In the genomic region with DNA sequence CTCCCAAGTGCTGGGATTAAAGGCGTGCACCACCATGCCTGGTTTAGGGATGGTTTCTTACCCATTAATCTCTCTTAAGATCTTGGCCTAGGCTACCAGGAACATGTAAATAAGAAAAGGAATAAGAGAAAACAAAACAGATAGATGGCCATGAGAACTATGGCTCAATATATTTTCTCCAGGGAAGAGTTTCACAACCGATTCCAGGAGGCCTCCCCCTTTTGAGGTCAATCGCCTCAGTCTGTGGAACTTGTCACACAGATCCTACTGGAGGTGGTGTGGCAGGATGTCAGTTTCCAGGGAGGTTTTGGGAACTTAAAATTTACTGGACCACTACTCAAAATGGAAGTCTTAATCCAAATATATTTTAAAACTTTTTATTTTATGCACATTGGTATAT, we compare ENCODE assay signal across 23 mouse cellular contexts. TPM values are rescaled to one million over a fixed set of nuclear protein-coding genes. Genes with fewer than 3 reads are reported as not detected.
"Had no signal": no experiment of that assay in that cellular context is flagged by ENCODE, and none has a peak within 500 bp of the region (broad histone marks: within the 10 kb centered on the region; RNA-seq: fewer than 3 reads in every experiment).

No protein-coding gene starts in this region.

RNA-seq across cellular contexts. Expression of gene Pla2g10, which starts 43.9 kb away (rescaled TPM):
- total RNA-seq: common myeloid progenitor, adult 5-6 weeks; forebrain, postnatal 0 days; gastrocnemius, adult 18-20 months; gastrocnemius, adult 2 months; gastrocnemius, adult 8-10 months; gastrocnemius, postnatal 10 days; gastrocnemius, postnatal 14 days; gastrocnemius, postnatal 25 days; gastrocnemius, postnatal 36 days; gastrocnemius, postnatal 4 days; granulocyte monocyte progenitor cell, adult 5-6 weeks; heart, adult 18-20 months; heart, adult 2 months had no signal
- polyA plus RNA-seq: cortical plate, adult 2 months; embryonic facial prominence, embryonic 11.5 days; embryonic facial prominence, embryonic 12.5 days; erythroblast, embryonic 14.5 days; forebrain, embryonic 10.5 days; forebrain, embryonic 11.5 days; forebrain, embryonic 14.5 days; forebrain, embryonic 15.5 days; forebrain, embryonic 16.5 days; frontal cortex, adult 2 months had no signal
